Mouse (Mus musculus): ENCODE results near the gene Grid2. TPM values are rescaled to one million over a fixed set of nuclear protein-coding genes. Genes with fewer than 3 reads are reported as not detected.

Gene Grid2
- polyA plus RNA-seq, 1 experiment from 2014 or later, result 0.40 TPM

- 96% methylated on average over 1 of the region's 1 CpGs for WGBS
- Histone ChIP-seq H3K4me2 (replicated peaks; ENCODE audit: low read depth) (no peak overlapping the region), H3K9me3 (ENCODE audit: control insufficient read depth) (no peaks in the 10 kb centered on the region)
These were observed 919.4 kb downstream of the Grid2 start for GRCm38 (mm10) chr6:64174995-64175612.

GRCm38 (mm10) chr6:64193646-64194045 is 938.0 kb downstream of the Grid2 start:
- no peaks in the 10 kb centered on the region for H3K9me3 ChIP-seq (ENCODE audit: control insufficient read depth)
- no peak overlapping the region for H3K4me3 ChIP-seq (ENCODE audit: low read depth, low read length)
- H3K27ac ChIP-seq (ENCODE audit: low read depth, low read length), result no peak overlapping the region
- no peak for TF ChIP-seq CTCF (IDR thresholded peaks at IDR 0.05; ENCODE audit: low read depth)
- no peaks in the 10 kb centered on the region for H3K36me3 ChIP-seq (ENCODE audit: control insufficient read depth, insufficient read depth)
- H3K4me2 ChIP-seq (replicated peaks; ENCODE audit: low read depth), result no peak overlapping the region
- ATAC-seq, result no peak
- no peaks in the 10 kb centered on the region for H3K27me3 ChIP-seq (replicated peaks; ENCODE audit: control insufficient read depth, insufficient read depth, low read length)
- no peaks in the 10 kb centered on the region for H3K4me1 ChIP-seq (replicated peaks; ENCODE audit: control insufficient read depth, insufficient read depth, low read length)
- 73% methylated on average over 1 of the region's 1 CpGs for WGBS
- no peak overlapping the region for H3K9ac ChIP-seq (ENCODE audit: low read depth, low read length)

More at GRCm38 (mm10) chr6:64174995-64175612, 919.4 kb downstream of the Grid2 start:
- no peak overlapping the region for H3K9ac ChIP-seq (ENCODE audit: low read depth, low read length)
- ATAC-seq, result no peak
- TF ChIP-seq CTCF (IDR thresholded peaks at IDR 0.05; ENCODE audit: low read depth), result no peak
- H3K27me3 ChIP-seq (replicated peaks; ENCODE audit: control insufficient read depth, insufficient read depth, low read length), result no peaks in the 10 kb centered on the region
- H3K4me3 ChIP-seq (ENCODE audit: low read depth, low read length), result no peak overlapping the region
- H3K27ac ChIP-seq (ENCODE audit: low read depth, low read length), result no peak overlapping the region
- no peaks in the 10 kb centered on the region for H3K36me3 ChIP-seq (ENCODE audit: control insufficient read depth, insufficient read depth)
- no peaks in the 10 kb centered on the region for H3K4me1 ChIP-seq (replicated peaks; ENCODE audit: control insufficient read depth, insufficient read depth, low read length)

GRCm38 (mm10) chr6:64202396-64203122 is 946.9 kb downstream of the Grid2 start:
- no peaks in the 10 kb centered on the region for H3K36me3 ChIP-seq (ENCODE audit: control insufficient read depth, insufficient read depth)
- ATAC-seq, result no peak
- WGBS, result 50% methylated on average over 8 of the region's 8 CpGs
- TF ChIP-seq CTCF (IDR thresholded peaks at IDR 0.05; ENCODE audit: low read depth), result no peak
- no peaks in the 10 kb centered on the region for H3K4me1 ChIP-seq (replicated peaks; ENCODE audit: control insufficient read depth, insufficient read depth, low read length)
- no peak overlapping the region for H3K4me2 ChIP-seq (replicated peaks; ENCODE audit: low read depth)
- H3K27me3 ChIP-seq (replicated peaks; ENCODE audit: control insufficient read depth, insufficient read depth, low read length), result no peaks in the 10 kb centered on the region
- H3K4me3 ChIP-seq (ENCODE audit: low read depth, low read length), result no peak overlapping the region
- no peak overlapping the region for H3K9ac ChIP-seq (ENCODE audit: low read depth, low read length)
- no peak overlapping the region for H3K27ac ChIP-seq (ENCODE audit: low read depth, low read length)
- H3K9me3 ChIP-seq (ENCODE audit: control insufficient read depth), result no peaks in the 10 kb centered on the region

- WGBS, result 56% methylated on average over 3 of the region's 3 CpGs
- no peaks in the 10 kb centered on the region for H3K4me1 ChIP-seq (replicated peaks; ENCODE audit: control insufficient read depth, insufficient read depth, low read length)
- H3K4me2 ChIP-seq (replicated peaks; ENCODE audit: low read depth), result no peak overlapping the region
- H3K9ac ChIP-seq (ENCODE audit: low read depth, low read length), result no peak overlapping the region
- no peaks in the 10 kb centered on the region for H3K27me3 ChIP-seq (replicated peaks; ENCODE audit: control insufficient read depth, insufficient read depth, low read length)
- no peak for ATAC-seq
- H3K36me3 ChIP-seq (ENCODE audit: control insufficient read depth, insufficient read depth), result no peaks in the 10 kb centered on the region
- H3K27ac ChIP-seq (ENCODE audit: low read depth, low read length), result no peak overlapping the region
- no peaks in the 10 kb centered on the region for H3K9me3 ChIP-seq (ENCODE audit: control insufficient read depth)
- no peak for TF ChIP-seq CTCF (IDR thresholded peaks at IDR 0.05; ENCODE audit: low read depth)
- no peak overlapping the region for H3K4me3 ChIP-seq (ENCODE audit: low read depth, low read length)
These were observed 980.7 kb downstream of the Grid2 start for GRCm38 (mm10) chr6:64236351-64236750.

- no peak for ATAC-seq
- Histone ChIP-seq H3K9ac (ENCODE audit: low read depth, low read length) (no peak overlapping the region), H3K4me1 (replicated peaks; ENCODE audit: control insufficient read depth, insufficient read depth, low read length) (no peaks in the 10 kb centered on the region), H3K27ac (ENCODE audit: low read depth, low read length) (no peak overlapping the region), H3K36me3 (ENCODE audit: control insufficient read depth, insufficient read depth) (no peaks in the 10 kb centered on the region), H3K27me3 (replicated peaks; ENCODE audit: control insufficient read depth, insufficient read depth, low read length) (no peaks in the 10 kb centered on the region), H3K4me2 (replicated peaks; ENCODE audit: low read depth) (no peak overlapping the region), H3K4me3 (ENCODE audit: low read depth, low read length) (no peak overlapping the region), H3K9me3 (ENCODE audit: control insufficient read depth) (no peaks in the 10 kb centered on the region)
- WGBS, result 70% methylated on average over 1 of the region's 1 CpGs
- TF ChIP-seq CTCF (IDR thresholded peaks at IDR 0.05; ENCODE audit: low read depth), result no peak
These were observed 984.9 kb downstream of the Grid2 start for GRCm38 (mm10) chr6:64240526-64240925.

- H3K9me3 ChIP-seq (ENCODE audit: control insufficient read depth), result no peaks in the 10 kb centered on the region
- H3K4me3 ChIP-seq (ENCODE audit: low read depth, low read length), result no peak overlapping the region
- no peaks in the 10 kb centered on the region for H3K27me3 ChIP-seq (replicated peaks; ENCODE audit: control insufficient read depth, insufficient read depth, low read length)
- H3K9ac ChIP-seq (ENCODE audit: low read depth, low read length), result no peak overlapping the region
- no peak overlapping the region for H3K4me2 ChIP-seq (replicated peaks; ENCODE audit: low read depth)
- H3K36me3 ChIP-seq (ENCODE audit: control insufficient read depth, insufficient read depth), result no peaks in the 10 kb centered on the region
- no peak for TF ChIP-seq CTCF (IDR thresholded peaks at IDR 0.05; ENCODE audit: low read depth)
- no peaks in the 10 kb centered on the region for H3K4me1 ChIP-seq (replicated peaks; ENCODE audit: control insufficient read depth, insufficient read depth, low read length)
- H3K27ac ChIP-seq (ENCODE audit: low read depth, low read length), result no peak overlapping the region
- ATAC-seq, result no peak
- WGBS, result 88% methylated on average over 1 of the region's 1 CpGs
These were observed 990.3 kb downstream of the Grid2 start for GRCm38 (mm10) chr6:64245951-64246350.
